Mouse (Mus musculus): ENCODE measurements around the gene Xrcc6.

GRCm38 (mm10) chr15:81990549-81990948 lies 2.9 kb downstream of the Xrcc6 start:
- TF ChIP-seq CTCF (IDR thresholded peaks at IDR 0.05) (no peak), EP300 (IDR thresholded peaks at IDR 0.05) (no peak)

Measured in lung, postnatal 0 days (tissue).